Mouse (Mus musculus): Measurements from ENCODE around the gene Ctsc. TPM values are rescaled to one million over a fixed set of nuclear protein-coding genes. Genes with fewer than 3 reads are reported as not detected.
A peak's percentile ranks its signal among the peaks of the same experiment; 100 is the strongest.

The Ctsc gene
- polyA plus RNA-seq, 1 experiment from 2014 or later, result 6.5 TPM

DNA sequence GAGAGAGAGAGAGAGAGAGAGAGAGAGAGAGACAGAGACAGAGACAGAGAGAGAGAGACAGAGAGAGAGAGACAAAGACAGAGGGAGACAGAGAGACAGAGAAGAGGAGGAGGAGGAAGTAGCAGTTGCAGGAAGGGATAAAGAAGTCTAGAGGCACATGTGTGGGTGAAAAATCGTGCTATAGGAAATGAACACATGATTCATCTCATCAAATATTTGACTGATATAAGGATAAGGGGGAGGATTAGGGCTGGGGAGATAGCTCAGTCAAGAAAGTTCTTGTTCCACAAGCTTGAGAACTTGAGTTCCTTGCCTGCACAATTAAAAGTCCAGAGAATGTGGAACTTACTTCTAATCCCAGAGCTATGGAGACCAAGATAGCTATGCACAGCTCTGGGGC, 40.6 kb downstream of the Ctsc start:
- 83% methylated on average over 1 of the region's 1 CpGs for WGBS
- Histone ChIP-seq H3K27me3 (ENCODE audit: control insufficient read depth, insufficient read depth, low read length) (no peaks in the 10 kb centered on the region), H3K36me3 (ENCODE audit: control insufficient read depth, insufficient read depth, low read length) (no peaks in the 10 kb centered on the region), H3K4me2 (ENCODE audit: low read depth, low read length) (no peak overlapping the region), H3K4me1 (ENCODE audit: control insufficient read depth, insufficient read depth, low read length) (no peaks in the 10 kb centered on the region), H3K9ac (replicated peaks; ENCODE audit: low read depth, low read length) (no peak overlapping the region), H3K9me3 (ENCODE audit: control insufficient read depth, low read length) (no peaks in the 10 kb centered on the region), H3K27ac (ENCODE audit: low read depth, low read length) (no peak overlapping the region), H3K4me3 (ENCODE audit: low read depth, low read length) (no peak overlapping the region)
- ATAC-seq (ENCODE audit: low read depth), result no peak

DNA sequence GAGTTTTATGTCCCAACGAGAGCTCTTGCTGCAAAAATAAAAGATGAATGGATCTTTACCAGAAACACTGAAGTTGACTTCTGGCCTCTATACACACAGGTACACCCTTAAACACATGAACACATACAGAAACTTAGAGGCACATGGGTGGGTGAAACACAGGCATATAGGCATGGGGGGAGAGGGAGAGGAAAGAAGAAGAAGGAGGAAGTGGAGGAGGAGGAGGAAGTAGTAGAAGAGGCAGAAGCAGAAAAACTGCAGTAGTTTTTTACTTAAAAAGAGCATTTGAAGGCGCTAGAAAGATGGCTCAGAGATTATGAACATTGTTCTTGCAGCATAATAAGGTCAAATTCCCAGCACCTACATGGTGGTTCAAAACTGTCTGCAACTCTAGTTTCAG, 41.0 kb downstream of the Ctsc start:
- Histone ChIP-seq H3K27me3 (ENCODE audit: control insufficient read depth, insufficient read depth, low read length) (no peaks in the 10 kb centered on the region), H3K4me2 (ENCODE audit: low read depth, low read length) (no peak overlapping the region), H3K9ac (replicated peaks; ENCODE audit: low read depth, low read length) (no peak overlapping the region), H3K27ac (ENCODE audit: low read depth, low read length) (no peak overlapping the region), H3K36me3 (ENCODE audit: control insufficient read depth, insufficient read depth, low read length) (no peaks in the 10 kb centered on the region), H3K4me1 (ENCODE audit: control insufficient read depth, insufficient read depth, low read length) (no peaks in the 10 kb centered on the region), H3K9me3 (ENCODE audit: control insufficient read depth, low read length) (no peaks in the 10 kb centered on the region), H3K4me3 (ENCODE audit: low read depth, low read length) (no peak overlapping the region)
- WGBS, result 88% methylated on average over 2 of the region's 2 CpGs
- ATAC-seq (ENCODE audit: low read depth), result no peak

DNA sequence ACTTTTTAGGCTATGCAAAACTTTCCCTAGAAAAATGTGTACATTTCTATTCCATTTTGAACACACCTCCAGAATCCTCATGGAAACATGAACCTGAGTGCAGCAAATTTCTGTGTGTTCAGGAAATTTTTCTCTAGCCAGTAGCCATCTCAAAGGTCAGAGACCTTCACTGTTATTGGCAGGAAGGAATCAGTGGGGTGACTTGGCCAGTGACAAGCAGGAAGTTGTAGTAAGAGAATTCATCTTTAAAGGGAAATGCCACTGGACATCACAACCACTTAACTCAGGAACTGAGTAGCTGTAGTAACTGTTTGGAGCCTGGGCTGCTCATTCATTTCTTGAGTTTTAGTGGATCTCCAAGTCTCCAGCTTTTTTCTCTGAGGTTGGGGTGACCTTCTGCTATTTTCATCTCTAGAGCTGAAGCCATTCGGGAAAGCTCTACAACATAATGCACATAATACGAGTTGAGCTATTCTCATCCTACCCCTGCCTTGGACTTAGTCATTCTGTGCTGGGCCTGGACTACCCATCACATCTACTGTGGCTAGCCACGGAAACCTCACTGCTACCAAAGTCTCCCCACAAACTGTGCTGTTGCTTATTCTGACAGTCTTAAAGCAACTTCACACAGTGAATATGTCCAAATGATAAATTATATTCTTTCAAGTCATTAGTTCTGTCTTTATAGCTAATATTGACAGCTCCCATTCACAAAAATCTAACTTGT, 41.7 kb downstream of the Ctsc start:
- no peak overlapping the region for H3K27ac ChIP-seq (ENCODE audit: low read depth, low read length)
- H3K9me3 ChIP-seq (ENCODE audit: control insufficient read depth, low read length), result no peaks in the 10 kb centered on the region
- WGBS, result 88% methylated on average over 3 of the region's 3 CpGs
- no peak overlapping the region for H3K4me3 ChIP-seq (ENCODE audit: low read depth, low read length)
- H3K4me1 ChIP-seq (ENCODE audit: control insufficient read depth, insufficient read depth, low read length), result no peaks in the 10 kb centered on the region
- no peak overlapping the region for H3K4me2 ChIP-seq (ENCODE audit: low read depth, low read length)
- no peak overlapping the region for H3K9ac ChIP-seq (replicated peaks; ENCODE audit: low read depth, low read length)
- H3K27me3 ChIP-seq (ENCODE audit: control insufficient read depth, insufficient read depth, low read length), result no peaks in the 10 kb centered on the region
- H3K36me3 ChIP-seq (ENCODE audit: control insufficient read depth, insufficient read depth, low read length), result no peaks in the 10 kb centered on the region
- no peak for ATAC-seq (ENCODE audit: low read depth)

DNA sequence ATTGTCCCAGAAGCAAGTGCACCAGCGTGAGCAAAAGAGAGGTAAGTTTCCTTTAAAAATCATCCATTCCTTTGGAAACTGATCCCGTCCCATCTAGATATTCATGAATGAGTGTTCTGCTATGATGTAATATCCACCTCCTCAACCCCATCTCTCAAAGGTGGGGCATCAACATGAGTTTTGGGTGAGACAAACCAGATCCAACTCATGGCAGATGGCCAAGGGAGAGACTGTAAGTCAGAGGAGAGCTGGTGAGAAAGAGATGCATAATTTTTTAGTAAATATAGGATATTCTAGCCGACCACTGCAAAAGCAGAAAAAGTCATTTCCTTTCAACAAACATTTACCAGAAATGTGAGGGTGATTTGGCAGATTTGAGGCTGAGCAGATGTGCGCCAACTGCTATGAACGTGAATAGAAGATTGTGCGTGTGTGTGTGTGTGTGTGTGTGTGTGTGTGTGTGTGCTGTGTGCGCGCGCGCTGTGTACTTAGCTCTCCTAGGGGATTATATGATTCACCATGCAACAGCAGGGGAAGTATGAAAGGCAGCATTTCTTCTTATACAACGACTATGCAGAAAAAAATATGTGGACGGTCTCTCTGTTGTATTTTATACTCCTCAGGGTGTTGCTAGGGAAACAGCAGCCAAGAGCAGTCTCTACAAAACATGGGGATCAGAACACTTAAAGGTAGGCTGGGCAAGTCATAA, 42.9 kb downstream of the Ctsc start:
- no peaks in the 10 kb centered on the region for H3K36me3 ChIP-seq (ENCODE audit: control insufficient read depth, insufficient read depth, low read length)
- ATAC-seq (ENCODE audit: low read depth), result peak; percentile 54; the same call in 1 of the 2 replicates
- 61% methylated on average over 12 of the region's 12 CpGs for WGBS
- no peak overlapping the region for H3K27ac ChIP-seq (ENCODE audit: low read depth, low read length)
- H3K27me3 ChIP-seq (ENCODE audit: control insufficient read depth, insufficient read depth, low read length), result no peaks in the 10 kb centered on the region
- H3K4me1 ChIP-seq (ENCODE audit: control insufficient read depth, insufficient read depth, low read length), result no peaks in the 10 kb centered on the region
- H3K9ac ChIP-seq (replicated peaks; ENCODE audit: low read depth, low read length), result no peak overlapping the region
- H3K9me3 ChIP-seq (ENCODE audit: control insufficient read depth, low read length), result no peaks in the 10 kb centered on the region
- no peak overlapping the region for H3K4me3 ChIP-seq (ENCODE audit: low read depth, low read length)
- H3K4me2 ChIP-seq (ENCODE audit: low read depth, low read length), result no peak overlapping the region

DNA sequence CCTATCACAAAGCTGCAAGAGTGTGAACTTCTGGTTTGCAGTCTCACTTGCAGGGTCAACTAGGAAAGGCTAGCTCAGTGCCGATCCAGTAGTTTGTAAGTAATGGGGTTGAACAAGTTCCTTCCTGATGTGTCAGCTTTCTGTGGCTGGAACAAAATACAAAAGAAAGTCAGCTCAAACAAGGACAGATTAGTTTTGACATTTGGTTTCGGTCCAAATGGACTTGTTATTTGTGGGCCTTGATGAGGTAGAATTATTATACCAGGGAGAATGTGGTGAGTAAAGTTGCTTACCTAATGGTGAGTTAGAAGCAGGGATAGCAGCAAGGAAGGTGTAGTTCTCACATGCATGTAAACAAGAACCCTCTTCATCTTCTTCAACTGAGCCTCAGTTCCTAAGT, 44.5 kb downstream of the Ctsc start:
- H3K9me3 ChIP-seq (ENCODE audit: control insufficient read depth, low read length), result no peaks in the 10 kb centered on the region
- no peaks in the 10 kb centered on the region for H3K27me3 ChIP-seq (ENCODE audit: control insufficient read depth, insufficient read depth, low read length)
- ATAC-seq (ENCODE audit: low read depth), result no peak
- H3K4me3 ChIP-seq (ENCODE audit: low read depth, low read length), result no peak overlapping the region
- 89% methylated on average over 2 of the region's 2 CpGs for WGBS
- H3K9ac ChIP-seq (replicated peaks; ENCODE audit: low read depth, low read length), result no peak overlapping the region
- H3K4me2 ChIP-seq (ENCODE audit: low read depth, low read length), result no peak overlapping the region
- H3K27ac ChIP-seq (ENCODE audit: low read depth, low read length), result no peak overlapping the region
- H3K4me1 ChIP-seq (ENCODE audit: control insufficient read depth, insufficient read depth, low read length), result no peaks in the 10 kb centered on the region
- H3K36me3 ChIP-seq (ENCODE audit: control insufficient read depth, insufficient read depth, low read length), result no peaks in the 10 kb centered on the region

DNA sequence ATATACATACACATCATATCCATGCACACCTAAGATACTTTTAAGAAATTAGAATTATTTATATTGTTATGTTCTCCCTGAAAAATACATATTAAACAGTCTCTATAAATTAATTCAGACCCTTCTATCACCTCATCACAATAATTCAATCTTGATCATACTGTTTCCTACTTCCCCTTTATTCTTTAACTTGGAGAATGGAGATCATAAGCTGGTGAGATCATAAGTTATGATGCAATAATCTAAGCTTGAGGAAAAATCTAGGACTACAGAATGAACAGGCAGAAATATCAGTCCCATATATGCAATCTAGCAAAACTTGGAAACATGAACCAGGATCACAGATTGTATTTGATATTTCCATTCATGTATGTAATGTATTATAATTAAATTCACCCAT, 49.6 kb downstream of the Ctsc start:
- Histone ChIP-seq H3K27me3 (ENCODE audit: control insufficient read depth, insufficient read depth, low read length) (no peaks in the 10 kb centered on the region), H3K36me3 (ENCODE audit: control insufficient read depth, insufficient read depth, low read length) (no peaks in the 10 kb centered on the region), H3K9ac (replicated peaks; ENCODE audit: low read depth, low read length) (no peak overlapping the region), H3K4me3 (ENCODE audit: low read depth, low read length) (no peak overlapping the region), H3K27ac (ENCODE audit: low read depth, low read length) (no peak overlapping the region), H3K4me2 (ENCODE audit: low read depth, low read length) (no peak overlapping the region), H3K4me1 (ENCODE audit: control insufficient read depth, insufficient read depth, low read length) (no peaks in the 10 kb centered on the region), H3K9me3 (ENCODE audit: control insufficient read depth, low read length) (no peaks in the 10 kb centered on the region)
- no peak for ATAC-seq (ENCODE audit: low read depth)

DNA sequence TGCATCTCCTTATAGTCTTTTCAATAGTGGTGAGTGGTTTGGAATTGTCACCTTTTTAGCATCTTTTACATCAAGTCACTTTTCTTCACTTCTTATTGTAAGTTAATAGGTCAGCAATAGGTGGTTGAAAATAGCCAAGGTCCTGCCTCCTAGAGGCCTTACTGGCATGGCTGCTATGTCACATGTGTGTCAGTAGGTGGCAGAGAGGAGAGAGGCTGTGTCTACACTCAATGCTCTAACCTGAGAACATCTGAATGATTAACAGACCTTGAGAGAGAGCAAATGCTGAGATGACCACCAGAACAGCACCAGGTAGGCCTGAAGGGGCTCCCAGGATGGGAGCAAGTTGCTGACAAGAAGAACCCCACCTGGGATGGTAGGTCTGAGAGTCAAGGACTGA, 65.9 kb downstream of the Ctsc start:
- no peak for ATAC-seq (ENCODE audit: low read depth)

DNA sequence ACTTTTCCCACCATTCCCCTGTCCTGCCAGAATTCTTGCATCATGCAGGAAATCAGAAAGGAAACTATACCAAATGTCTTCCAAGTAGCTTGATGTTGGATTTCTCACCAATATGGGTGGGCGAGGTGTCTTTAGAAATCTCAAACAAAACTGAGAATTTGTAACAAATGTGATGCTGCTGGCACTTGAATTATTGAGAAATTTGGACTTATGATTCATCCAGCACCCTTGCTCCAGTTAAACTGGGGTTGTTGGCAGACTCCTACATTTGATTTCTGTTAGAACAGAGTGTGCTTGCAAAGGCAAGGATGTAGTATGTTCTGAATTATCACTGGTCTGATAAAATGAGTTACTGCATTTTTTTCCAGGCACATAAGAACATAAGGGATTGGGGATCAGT, 68.2 kb downstream of the Ctsc start:
- Histone ChIP-seq H3K4me2 (ENCODE audit: low read depth, low read length) (no peak overlapping the region), H3K27ac (ENCODE audit: low read depth, low read length) (no peak overlapping the region), H3K4me3 (ENCODE audit: low read depth, low read length) (no peak overlapping the region), H3K4me1 (ENCODE audit: control insufficient read depth, insufficient read depth, low read length) (no peaks in the 10 kb centered on the region), H3K9me3 (ENCODE audit: control insufficient read depth, low read length) (no peaks in the 10 kb centered on the region), H3K36me3 (ENCODE audit: control insufficient read depth, insufficient read depth, low read length) (no peaks in the 10 kb centered on the region), H3K9ac (replicated peaks; ENCODE audit: low read depth, low read length) (no peak overlapping the region), H3K27me3 (ENCODE audit: control insufficient read depth, insufficient read depth, low read length) (no peaks in the 10 kb centered on the region)
- no peak for ATAC-seq (ENCODE audit: low read depth)
- 87% methylated on average over 1 of the region's 1 CpGs for WGBS

More for the DNA sequence above, 65.9 kb downstream of the Ctsc start:
- H3K27ac ChIP-seq (ENCODE audit: low read depth, low read length), result no peak overlapping the region
- no peaks in the 10 kb centered on the region for H3K4me1 ChIP-seq (ENCODE audit: control insufficient read depth, insufficient read depth, low read length)
- no peak overlapping the region for H3K9ac ChIP-seq (replicated peaks; ENCODE audit: low read depth, low read length)
- H3K36me3 ChIP-seq (ENCODE audit: control insufficient read depth, insufficient read depth, low read length), result no peaks in the 10 kb centered on the region
- H3K9me3 ChIP-seq (ENCODE audit: control insufficient read depth, low read length), result no peaks in the 10 kb centered on the region
- no peak overlapping the region for H3K4me2 ChIP-seq (ENCODE audit: low read depth, low read length)
- H3K27me3 ChIP-seq (ENCODE audit: control insufficient read depth, insufficient read depth, low read length), result no peaks in the 10 kb centered on the region
- no peak overlapping the region for H3K4me3 ChIP-seq (ENCODE audit: low read depth, low read length)

DNA sequence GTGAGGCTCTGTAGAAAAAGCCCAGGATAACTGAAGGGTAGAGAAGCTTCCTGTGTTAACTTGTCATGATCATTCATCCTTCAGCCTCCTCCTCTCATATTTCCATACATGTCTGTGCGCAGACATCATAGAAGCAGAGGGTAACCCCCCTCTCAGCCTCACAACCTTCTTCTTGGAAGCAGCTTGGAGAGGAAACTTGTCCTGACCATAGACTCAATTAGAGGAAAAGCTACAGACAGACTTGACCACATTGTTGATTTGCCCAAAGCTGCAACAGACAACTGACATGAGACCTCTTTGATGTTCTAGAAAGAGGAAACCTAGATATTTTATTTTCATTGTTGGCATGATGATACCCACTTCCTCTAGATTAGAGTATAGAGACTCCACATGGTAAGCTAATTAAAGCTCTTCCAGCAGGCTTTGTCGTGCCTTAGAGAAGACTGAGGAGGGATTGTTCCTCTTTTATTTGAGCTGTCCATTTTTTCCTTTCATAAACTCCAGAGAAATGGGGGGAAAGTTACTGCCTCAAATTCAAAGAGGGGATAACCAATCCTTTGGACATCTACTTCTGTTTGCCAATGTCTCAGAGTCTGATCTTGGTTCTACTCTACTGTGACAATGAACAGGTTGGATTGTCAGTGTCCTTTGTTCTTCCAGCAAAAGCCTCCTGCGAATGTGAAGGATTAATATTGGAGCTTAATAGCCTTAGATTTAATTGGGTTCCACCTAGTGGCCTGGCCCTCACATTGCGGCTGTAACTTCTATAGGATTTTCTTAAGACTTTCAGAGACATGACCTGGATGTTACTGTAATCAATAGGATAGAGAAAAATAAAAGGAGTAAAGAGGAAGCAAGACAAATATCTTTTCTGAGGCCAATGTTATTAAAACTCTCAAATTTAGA, 79.2 kb downstream of the Ctsc start:
- Histone ChIP-seq H3K4me2 (ENCODE audit: low read depth, low read length) (no peak overlapping the region), H3K4me3 (ENCODE audit: low read depth, low read length) (no peak overlapping the region), H3K4me1 (ENCODE audit: control insufficient read depth, insufficient read depth, low read length) (0 out of 2 replicates have a peak, but pooled peaks cover 6% of the 10 kb centered on the region), H3K27ac (ENCODE audit: low read depth, low read length) (no peak overlapping the region), H3K9me3 (ENCODE audit: control insufficient read depth, low read length) (no peaks in the 10 kb centered on the region), H3K9ac (replicated peaks; ENCODE audit: low read depth, low read length) (no peak overlapping the region), H3K36me3 (ENCODE audit: control insufficient read depth, insufficient read depth, low read length) (no peaks in the 10 kb centered on the region), H3K27me3 (ENCODE audit: control insufficient read depth, insufficient read depth, low read length) (no peaks in the 10 kb centered on the region)
- WGBS, result 49% methylated on average over 4 of the region's 4 CpGs
- ATAC-seq (ENCODE audit: low read depth), result no peak; the same call in 1 of the 2 replicates
